Mouse (Mus musculus): Measurements from ENCODE around the gene Sumo2.

DNA sequence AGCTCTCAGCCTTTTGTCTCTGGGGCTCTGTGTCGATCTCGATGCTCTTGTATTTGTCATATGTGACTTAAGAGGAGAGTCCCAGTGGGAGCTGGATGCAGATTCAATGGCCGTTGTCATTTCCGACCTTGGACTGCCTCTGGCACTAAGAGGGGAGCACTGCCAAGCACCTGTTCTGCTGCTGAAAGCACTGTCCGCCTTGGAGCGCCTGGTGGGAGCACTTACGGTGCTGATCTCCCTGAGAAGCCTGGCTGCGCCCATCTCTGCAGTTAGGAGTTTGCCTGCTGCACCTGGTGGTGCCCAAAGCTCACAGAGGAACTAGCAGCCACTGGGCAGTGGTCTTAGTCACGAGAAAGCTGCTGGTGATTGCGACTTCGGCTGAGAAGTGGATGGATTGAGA lies 52.8 kb downstream of the Sumo2 start:
- TF ChIP-seq CTCF (IDR thresholded peaks at IDR 0.05; ENCODE audit: control insufficient read depth, insufficient read depth, low read length), result no peak
- TF ChIP-seq POLR2A (IDR thresholded peaks at IDR 0.05; ENCODE audit: borderline replicate concordance, control insufficient read depth, low read depth, low read length), result no peak

All from bone marrow, adult 2 months (tissue).